Mouse (Mus musculus): Measurements from ENCODE around the gene Iqcd.

DNA sequence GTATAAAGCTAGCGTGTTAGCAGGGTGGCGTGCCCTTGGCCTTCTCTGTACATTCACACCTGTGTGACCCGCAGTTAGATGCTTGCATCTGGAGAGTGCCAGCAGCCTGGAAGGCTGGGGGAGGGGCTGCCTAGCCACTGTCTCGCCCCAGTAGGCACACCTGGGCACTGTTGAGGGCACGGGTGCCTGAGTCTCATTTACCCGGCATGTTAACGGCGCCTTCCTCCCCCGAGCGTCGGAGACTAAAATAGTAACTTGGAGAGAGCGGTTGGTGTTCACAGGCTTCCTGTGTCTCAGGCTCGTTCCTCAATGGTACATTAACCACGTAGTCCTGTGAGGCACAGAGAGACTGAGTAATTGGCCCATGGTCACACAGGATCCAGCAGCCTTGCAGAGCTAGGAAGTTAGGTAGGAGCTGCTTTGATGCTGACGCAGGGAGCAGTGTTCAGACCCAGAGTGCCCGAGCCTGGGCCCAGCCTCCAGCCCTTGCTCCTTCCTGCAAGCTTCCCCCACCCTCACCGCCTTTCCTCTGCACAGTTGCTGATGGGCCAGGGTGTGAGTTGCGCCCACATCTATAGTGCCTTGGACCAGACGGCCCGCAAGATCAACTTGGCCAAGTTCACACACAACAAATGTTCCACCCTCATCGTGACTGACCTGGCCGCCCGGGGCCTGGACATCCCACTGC, 32.4 kb downstream of the Iqcd start:
- no peak for TF ChIP-seq CTCF (IDR thresholded peaks at IDR 0.05; ENCODE audit: borderline replicate concordance, insufficient read depth, low read length)
- no peak for TF ChIP-seq POLR2A (IDR thresholded peaks at IDR 0.05; ENCODE audit: low read depth, low read length)

Measured in embryonic fibroblast, embryonic 13.5 days (primary cell).